Mouse (Mus musculus) cerebellum, postnatal 25 days (tissue): ENCODE data around the gene Ttc3.
A peak's percentile ranks its signal among the peaks of the same experiment; 100 is the strongest.
"Not testable (repeated sequence)": the region's sequence is repeated elsewhere in the genome, so short reads cannot be mapped to it uniquely, and the experiment has no call there.

ENCODE experiments used
- DNase-seq, 2 experiments: peaks; one replicate each; pipeline ENCODE4 v3.0.0; 2021; ENCODE audit warnings: mixed read lengths in 2 of 2

Ttc3 gene

GRCm38 (mm10) chr16:94436801-94437200, 66.4 kb downstream of the Ttc3 start:
- no peak for DNase-seq

GRCm38 (mm10) chr16:94441361-94441760, 70.9 kb downstream of the Ttc3 start:
- no peak for DNase-seq

DNA sequence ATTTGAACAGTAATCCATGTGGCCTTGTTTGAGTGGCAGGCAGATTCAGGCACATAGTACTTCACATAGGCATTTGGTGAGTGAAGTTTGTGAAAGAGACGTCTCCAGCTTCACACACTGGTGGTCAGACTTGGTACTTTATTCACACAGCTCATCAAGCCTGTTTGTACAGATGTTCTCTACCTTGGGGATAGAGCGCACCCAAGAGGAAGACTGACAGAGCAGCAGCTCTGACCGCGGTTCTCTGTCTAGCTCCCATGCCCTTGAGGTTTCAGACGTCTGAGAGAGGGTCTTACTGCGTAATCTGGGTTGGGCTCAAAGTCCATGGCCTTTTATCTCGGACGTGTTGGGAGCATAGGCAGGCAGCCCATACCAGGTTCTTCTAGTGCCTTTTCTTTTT, 78.7 kb downstream of the Ttc3 start:
- DNase-seq = no peak

- DNase-seq = no peak
Observed at GRCm38 (mm10) chr16:94449632-94450031, 79.2 kb downstream of the Ttc3 start.

- no peak for DNase-seq
Observed at GRCm38 (mm10) chr16:94451545-94452488, 81.4 kb downstream of the Ttc3 start.

- no peak for DNase-seq
Observed at GRCm38 (mm10) chr16:94452768-94453167, 82.3 kb downstream of the Ttc3 start.

- no peak for DNase-seq
Observed at GRCm38 (mm10) chr16:94454146-94454545, 83.7 kb downstream of the Ttc3 start.

DNA sequence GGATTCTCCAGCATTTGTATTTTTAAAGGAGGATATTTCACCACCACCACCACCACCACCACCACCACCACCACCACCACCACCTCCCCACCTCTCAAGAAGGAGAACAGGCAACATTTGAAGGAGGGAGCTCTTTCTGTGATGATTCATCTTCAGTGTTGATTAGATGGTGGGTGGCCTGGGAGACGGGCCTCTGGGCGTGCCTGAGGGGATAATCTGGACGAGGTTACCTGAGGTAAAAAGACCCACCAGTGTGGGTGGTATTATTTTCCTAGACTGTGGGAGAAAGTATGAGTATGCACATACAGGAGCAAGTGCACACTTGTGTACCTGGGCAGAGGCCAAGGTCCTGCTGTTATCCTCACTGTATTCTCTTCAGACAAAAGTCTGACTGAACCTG, 93.6 kb downstream of the Ttc3 start:
- peak in 1 of 2 experiments; percentile 36 for DNase-seq

DNA sequence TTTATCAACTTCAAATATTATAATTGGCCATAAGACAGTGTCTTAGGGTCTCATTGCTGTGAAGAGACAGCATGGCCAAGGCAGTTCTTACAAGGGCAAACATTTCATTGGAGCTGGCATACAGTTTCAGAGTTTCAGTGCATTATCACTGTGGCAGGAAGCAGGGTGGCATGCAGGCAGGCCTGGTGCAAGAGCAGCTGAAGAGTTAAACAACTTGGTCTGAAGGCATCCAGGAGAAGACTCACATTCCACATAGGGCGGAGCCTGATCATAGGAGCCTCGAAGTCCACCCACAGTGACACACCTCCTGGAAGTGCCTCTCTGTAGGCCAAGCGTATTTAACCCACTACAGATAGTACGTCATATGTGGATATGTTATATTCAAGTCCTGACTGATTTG, 95.5 kb downstream of the Ttc3 start:
- DNase-seq = no peak

- not testable (repeated sequence) for DNase-seq
Observed at GRCm38 (mm10) chr16:94466317-94466716, 95.9 kb downstream of the Ttc3 start.

GRCm38 (mm10) chr16:94467337-94468055, 97.1 kb downstream of the Ttc3 start:
- peak; percentile 35 to 51 for DNase-seq

DNA sequence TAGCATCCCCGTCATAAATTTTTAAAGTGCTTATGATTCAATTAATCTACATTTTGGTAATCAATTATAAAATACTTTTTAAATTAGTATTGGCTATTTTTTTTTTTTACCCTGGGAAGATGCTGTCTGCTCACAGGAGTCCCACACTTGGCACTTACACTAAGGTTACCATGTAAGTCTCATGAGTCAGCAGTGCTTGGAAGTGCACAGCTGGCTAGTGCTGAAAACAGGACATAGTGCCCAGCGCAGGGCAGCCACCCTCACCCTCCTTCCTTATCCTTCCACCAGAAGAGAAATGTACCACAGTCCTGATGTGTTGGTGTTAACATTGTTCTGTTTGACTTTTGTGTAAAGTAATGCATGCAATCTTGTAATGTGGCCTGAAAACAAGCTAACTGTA, 98.0 kb downstream of the Ttc3 start:
- DNase-seq = no peak

DNA sequence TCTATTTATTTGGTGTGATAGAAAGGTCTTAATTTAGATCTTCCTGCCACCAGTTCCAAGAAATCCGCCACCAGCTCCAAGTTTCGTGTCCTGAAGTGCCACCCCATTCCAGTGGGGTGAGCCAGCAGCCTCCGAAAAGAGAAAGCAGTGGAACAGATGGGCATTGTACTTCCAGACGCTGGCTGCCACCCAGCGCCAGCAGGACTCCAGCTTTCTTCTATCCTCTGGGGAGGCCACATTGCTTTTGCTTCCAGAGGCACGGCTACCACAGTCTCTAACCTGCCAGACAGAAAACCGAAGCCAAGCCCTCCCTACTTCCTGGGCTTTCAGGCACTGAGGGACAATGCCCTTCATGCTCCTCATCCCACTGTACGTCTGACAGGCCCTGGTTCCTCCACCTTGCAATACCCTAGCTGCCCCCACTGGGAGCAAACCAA, 102.1 kb downstream of the Ttc3 start:
- peak; percentile 70 to 76 for DNase-seq

DNA sequence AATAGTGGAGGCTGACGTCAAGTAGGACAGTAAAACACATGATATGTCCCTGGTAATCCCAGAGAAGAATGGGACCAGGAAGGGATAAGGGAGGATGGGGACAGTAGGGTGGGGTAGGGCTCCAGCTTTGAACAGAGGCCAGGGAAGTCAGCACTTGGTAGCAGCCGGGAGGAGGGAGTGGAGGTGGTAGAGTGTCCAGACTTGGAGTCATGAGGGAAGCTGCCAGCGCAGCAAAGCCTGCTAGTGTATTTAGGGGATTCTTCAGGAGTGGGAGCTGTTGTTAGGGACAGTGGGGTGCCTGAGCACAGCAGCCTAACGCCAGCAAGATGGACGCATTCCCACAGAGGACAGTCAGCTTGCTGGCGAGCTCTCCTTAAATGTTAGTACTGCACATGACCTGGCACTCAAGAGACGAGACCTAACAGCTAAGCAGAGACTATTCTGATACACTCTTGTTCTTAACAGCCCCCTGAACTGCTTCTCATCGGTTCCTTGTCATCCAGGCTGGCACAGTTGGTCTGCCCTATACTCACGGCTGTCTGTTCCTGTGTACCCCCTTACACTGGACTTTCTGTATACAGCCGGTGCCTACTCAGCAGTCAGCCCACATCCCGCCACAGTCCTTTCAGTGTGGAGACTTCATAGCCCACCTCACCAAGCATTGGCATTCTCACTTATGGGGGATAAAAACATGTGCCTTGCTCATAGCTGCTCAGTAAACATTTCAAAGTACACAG, 102.8 kb downstream of the Ttc3 start:
- DNase-seq = peak; percentile 43 to 48

GRCm38 (mm10) chr16:94484752-94485535, 114.5 kb downstream of the Ttc3 start:
- DNase-seq = no peak

DNA sequence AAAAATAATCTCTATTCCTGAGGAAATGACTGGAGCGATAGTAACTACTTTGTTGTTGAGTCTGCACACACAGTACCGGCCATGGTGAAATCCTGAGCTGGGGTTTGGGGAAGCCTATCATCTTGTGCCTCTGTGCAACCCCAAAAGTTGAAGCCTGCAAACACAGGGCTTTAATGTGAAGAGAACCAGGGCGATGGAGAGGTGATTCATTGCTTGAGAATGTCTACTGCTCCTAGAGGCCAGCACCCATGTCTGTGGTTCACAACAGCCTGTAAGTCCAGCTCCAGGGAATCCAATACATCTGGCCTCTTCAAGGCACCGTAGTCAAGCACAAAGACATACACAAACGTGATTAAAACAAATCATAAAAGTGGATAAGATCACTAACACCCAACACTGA, 116.9 kb downstream of the Ttc3 start:
- no peak for DNase-seq

GRCm38 (mm10) chr16:94489326-94489725, 118.9 kb downstream of the Ttc3 start:
- no peak for DNase-seq

GRCm38 (mm10) chr16:94497176-94497575, 126.8 kb downstream of the Ttc3 start:
- DNase-seq = not testable (repeated sequence)

DNA sequence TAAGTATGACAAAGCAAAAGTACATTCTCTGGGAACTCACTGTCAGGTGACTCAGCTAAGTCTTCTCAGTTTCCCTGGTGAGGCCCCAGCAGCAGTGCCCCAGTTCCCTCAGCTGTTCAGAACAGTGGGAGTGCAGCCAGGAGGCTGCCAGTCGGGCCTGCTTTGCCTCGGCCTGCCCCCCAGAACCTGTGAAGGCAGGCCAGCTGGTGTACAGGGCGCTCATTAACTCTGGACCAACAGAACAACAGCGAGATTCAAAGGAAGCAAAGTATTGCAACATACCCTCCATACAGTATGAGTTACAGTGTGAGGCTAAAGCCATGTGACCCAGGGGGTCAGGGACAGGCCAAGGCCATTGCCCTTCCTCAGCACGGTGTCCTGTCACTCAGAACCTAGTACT, 127.5 kb downstream of the Ttc3 start:
- DNase-seq = peak; percentile 18 to 33

GRCm38 (mm10) chr16:94504192-94504591, 133.8 kb downstream of the Ttc3 start:
- DNase-seq = no peak

GRCm38 (mm10) chr16:94507071-94507470, 136.7 kb downstream of the Ttc3 start:
- DNase-seq = no peak

- no peak for DNase-seq
Observed at GRCm38 (mm10) chr16:94508769-94509168, 138.4 kb downstream of the Ttc3 start.
